Mouse (Mus musculus): ENCODE measurements around the gene 5730596B20Rik.

- no peak for TF ChIP-seq GATA1 (IDR thresholded peaks at IDR 0.05; ENCODE audit: low read length)
- TF ChIP-seq TAL1 (IDR thresholded peaks at IDR 0.05; ENCODE audit: low read length) = no peak
Observed at GRCm38 (mm10) chr6:52159979-52160378, 17.3 kb upstream of the 5730596B20Rik start.

Measured in erythroblast, embryonic 14.5 days (primary cell).